Mouse (Mus musculus) CH12.LX (cell line): ENCODE data around the gene Apold1. TPM values are rescaled to one million over a fixed set of nuclear protein-coding genes. Genes with fewer than 3 reads are reported as not detected.

Experiments
- DNase-seq: peaks from one replicate; pipeline ENCODE4 v3.0.0-alpha.2; 2013; ENCODE audit errors: extremely low read depth
- H3K27ac ChIP-seq: 2 replicates; pipeline ENCODE4 v1.5.1; 2012; ENCODE audit warnings: low read depth, mild to moderate bottlenecking, control low read depth, moderate library complexity; ENCODE audit not compliant: insufficient read depth
- H3K27me3 ChIP-seq: replicated peaks from 2 replicates; pipeline ENCODE3; 2012; ENCODE audit warnings: inconsistent platforms
- H3K36me3 ChIP-seq, 2 experiments: replicated peaks in 1 of 2; 2 replicates each; pipeline versions ENCODE3 to v1.6.1; 2012; ENCODE audit warnings: inconsistent platforms in 1 of 2, low read length in 1 of 2, mild to moderate bottlenecking in 1 of 2, mixed read lengths in 1 of 2, moderate library complexity in 1 of 2; ENCODE audit not compliant: control insufficient read depth in 1 of 2, insufficient read depth in 1 of 2
- H3K4me1 ChIP-seq, 2 experiments: 2 replicates each; pipeline ENCODE4 v1.6.1; 2012; ENCODE audit warnings: inconsistent platforms in 1 of 2, moderate library complexity in 1 of 2; ENCODE audit not compliant: insufficient read depth in 2 of 2, control insufficient read depth in 1 of 2
- H3K4me2 ChIP-seq: 2 replicates; pipeline ENCODE4 v1.6.1; 2012; ENCODE audit warnings: low read depth, mild to moderate bottlenecking, control low read depth; ENCODE audit not compliant: poor library complexity, insufficient read depth, severe bottlenecking
- H3K4me3 ChIP-seq, 3 experiments: fragments of 150-350 bp in 1 of 3; sonication (generic) in 1 of 3; replicated peaks in 1 of 3; 2 replicates each; pipeline versions ENCODE3 to v1.5.1; 2011 to 2012; ENCODE audit warnings: low read depth in 2 of 3, low read length in 2 of 3, mild to moderate bottlenecking in 2 of 3, moderate library complexity in 2 of 3, control low read depth in 1 of 3, improper control_type of control experiment in 1 of 3, inconsistent platforms in 1 of 3, mixed read lengths in 1 of 3; ENCODE audit not compliant: poor library complexity in 1 of 3
- H3K79me2 ChIP-seq: replicated peaks from 2 replicates; pipeline ENCODE4 v1.6.1; 2012; ENCODE audit warnings: mild to moderate bottlenecking, moderate library complexity; ENCODE audit not compliant: control insufficient read depth, poor library complexity, insufficient read depth, severe bottlenecking; ENCODE audit errors: extremely low read depth
- H3K9ac ChIP-seq: 2 replicates; pipeline ENCODE4 v1.6.1; 2012; ENCODE audit warnings: low read depth, mild to moderate bottlenecking, control low read depth, moderate library complexity; ENCODE audit not compliant: insufficient read depth
- H3K9me3 ChIP-seq: replicated peaks from 2 replicates; pipeline ENCODE3; 2012; ENCODE audit warnings: low read length, inconsistent platforms, mixed read lengths
- BHLHE40 ChIP-seq: IDR thresholded peaks from 2 replicates; pipeline ENCODE4 v1.6.1; 2011; ENCODE audit warnings: mild to moderate bottlenecking, low read depth, low read length, improper control_type of control experiment
- CHD1 ChIP-seq: IDR thresholded peaks from 2 replicates; pipeline ENCODE4 v1.6.1; 2012; ENCODE audit warnings: low read depth, low read length, improper control_type of control experiment, inconsistent platforms
- E2F4 ChIP-seq: IDR thresholded peaks from 2 replicates; pipeline ENCODE4 v1.6.1; 2011; ENCODE audit warnings: low read depth, low read length, improper control_type of control experiment; ENCODE audit not compliant: insufficient replicate concordance
- ETS1 ChIP-seq: conservative IDR thresholded peaks from 2 replicates; pipeline ENCODE4 v1.6.1; 2012; ENCODE audit warnings: low read depth, mild to moderate bottlenecking, inconsistent platforms, low read length, improper control_type of control experiment, moderate library complexity
- GABPA ChIP-seq: IDR thresholded peaks from 2 replicates; pipeline ENCODE4 v1.6.1; 2012; ENCODE audit warnings: low read depth, low read length, improper control_type of control experiment, inconsistent platforms; ENCODE audit not compliant: insufficient replicate concordance
- IRF4 ChIP-seq: IDR thresholded peaks from 2 replicates; pipeline ENCODE4 v1.6.1; 2014; ENCODE audit warnings: low read depth, mild to moderate bottlenecking, inconsistent platforms, low read length, improper control_type of control experiment
- JUN ChIP-seq: IDR thresholded peaks from 2 replicates; pipeline ENCODE4 v1.6.1; 2011; ENCODE audit warnings: low read depth, mild to moderate bottlenecking, low read length, improper control_type of control experiment, moderate library complexity; ENCODE audit not compliant: insufficient read depth
- JUND ChIP-seq: conservative IDR thresholded peaks from 2 replicates; pipeline ENCODE4 v1.6.1; 2011; ENCODE audit warnings: low read depth, low read length, improper control_type of control experiment
- KAT2A ChIP-seq: IDR thresholded peaks from 2 replicates; pipeline ENCODE4 v1.6.1; 2012; ENCODE audit warnings: low read length, improper control_type of control experiment, inconsistent platforms; ENCODE audit not compliant: insufficient replicate concordance
- MAFK ChIP-seq: IDR thresholded peaks from 2 replicates; pipeline ENCODE4 v1.6.1; 2011; ENCODE audit warnings: low read length, improper control_type of control experiment; ENCODE audit not compliant: insufficient replicate concordance
- MEF2A ChIP-seq: IDR thresholded peaks from 2 replicates; pipeline ENCODE4 v1.6.1; 2014; ENCODE audit warnings: low read depth, mild to moderate bottlenecking, inconsistent platforms, low read length, improper control_type of control experiment, borderline replicate concordance
- MXI1 ChIP-seq: IDR thresholded peaks from 2 replicates; pipeline ENCODE4 v1.6.1; 2011; ENCODE audit warnings: mild to moderate bottlenecking, low read depth, low read length, improper control_type of control experiment
- MYC ChIP-seq: IDR thresholded peaks from 2 replicates; pipeline ENCODE4 v1.6.1; 2011; ENCODE audit warnings: low read depth, mild to moderate bottlenecking, improper control_type of control experiment, low read length
- NRF1 ChIP-seq: IDR thresholded peaks from 2 replicates; pipeline ENCODE4 v1.6.1; 2014; ENCODE audit warnings: low read depth, mild to moderate bottlenecking, inconsistent platforms, low read length, improper control_type of control experiment, moderate library complexity
- POLR2A ChIP-seq: IDR thresholded peaks from 2 replicates; pipeline ENCODE4 v1.6.1; 2011; ENCODE audit warnings: low read depth, mild to moderate bottlenecking, improper control_type of control experiment, low read length
- RAD21 ChIP-seq: IDR thresholded peaks from 2 replicates; pipeline ENCODE4 v1.6.1; 2011; ENCODE audit warnings: low read depth, mild to moderate bottlenecking, low read length, improper control_type of control experiment, moderate library complexity
- SMC3 ChIP-seq: IDR thresholded peaks from 2 replicates; pipeline ENCODE4 v1.6.1; 2011; ENCODE audit warnings: low read depth, low read length, improper control_type of control experiment
- TBP ChIP-seq: conservative IDR thresholded peaks from 2 replicates; pipeline ENCODE4 v1.6.1; 2011; ENCODE audit warnings: low read depth, low read length, improper control_type of control experiment
- TCF12 ChIP-seq: IDR thresholded peaks from 2 replicates; pipeline ENCODE4 v1.6.1; 2014; ENCODE audit warnings: low read depth, mild to moderate bottlenecking, inconsistent platforms, low read length, improper control_type of control experiment
- UBTF ChIP-seq: IDR thresholded peaks from 2 replicates; pipeline ENCODE4 v1.6.1; 2012; ENCODE audit warnings: low read depth, mild to moderate bottlenecking, inconsistent platforms, low read length, improper control_type of control experiment, moderate library complexity
- USF2 ChIP-seq: conservative IDR thresholded peaks from 2 replicates; pipeline ENCODE4 v1.6.1; 2011; ENCODE audit warnings: low read depth, low read length, improper control_type of control experiment
- ZC3H11A ChIP-seq: IDR thresholded peaks from 2 replicates; pipeline ENCODE4 v1.6.1; 2012; ENCODE audit warnings: low read depth, mild to moderate bottlenecking, inconsistent platforms, low read length, improper control_type of control experiment
- ZMIZ1 ChIP-seq: IDR thresholded peaks from 2 replicates; pipeline ENCODE4 v1.6.1; 2012; ENCODE audit warnings: low read depth, mild to moderate bottlenecking, inconsistent platforms, low read length, improper control_type of control experiment
- ZNF384 ChIP-seq: IDR thresholded peaks from 2 replicates; pipeline ENCODE4 v1.6.1; 2012; ENCODE audit warnings: low read depth, low read length, improper control_type of control experiment, inconsistent platforms
- dilution Hi-C: fragments of 300-500 bp; cut with MboI; formaldehyde crosslinking; loops from 2 replicates; pipeline ENCODE4 v1.14.3; 2020; ENCODE audit warnings: low sequenced_read_pairs; ENCODE audit not compliant: extremely low pct_unique_long_range_greater_than_20kb, extremely low pct_ligation_motif_present
- in situ Hi-C: fragments of 300-500 bp; cut with MboI; formaldehyde crosslinking; loops from 3 replicates; pipeline ENCODE4 v1.14.3; 2019; ENCODE audit warnings: low sequenced_read_pairs, low pct_ligation_motif_present, low pct_unique_long_range_greater_than_20kb, mixed read lengths
- polyA plus RNA-seq: library from polyadenylated mRNA; unstranded; fragments of >175 nt; gene quantifications from 2 replicates; pipeline ENCODE4 v1.2.1, GENCODE M21; 2012; ENCODE audit warnings: low read depth; ENCODE audit not compliant: insufficient read length
- total RNA-seq, 2 experiments: library from RNA; depleted of rRNA; stranded (reverse); fragments of 300-350 nt in 1 of 2; fragments of >200 nt in 1 of 2; gene quantifications; 2 replicates each; pipeline ENCODE4 v1.2.3; 2012 to 2014

Gene Apold1
- total and polyA plus RNA-seq, 3 experiments: 1.0 to 3.1 (median 2.7) TPM

DNA sequence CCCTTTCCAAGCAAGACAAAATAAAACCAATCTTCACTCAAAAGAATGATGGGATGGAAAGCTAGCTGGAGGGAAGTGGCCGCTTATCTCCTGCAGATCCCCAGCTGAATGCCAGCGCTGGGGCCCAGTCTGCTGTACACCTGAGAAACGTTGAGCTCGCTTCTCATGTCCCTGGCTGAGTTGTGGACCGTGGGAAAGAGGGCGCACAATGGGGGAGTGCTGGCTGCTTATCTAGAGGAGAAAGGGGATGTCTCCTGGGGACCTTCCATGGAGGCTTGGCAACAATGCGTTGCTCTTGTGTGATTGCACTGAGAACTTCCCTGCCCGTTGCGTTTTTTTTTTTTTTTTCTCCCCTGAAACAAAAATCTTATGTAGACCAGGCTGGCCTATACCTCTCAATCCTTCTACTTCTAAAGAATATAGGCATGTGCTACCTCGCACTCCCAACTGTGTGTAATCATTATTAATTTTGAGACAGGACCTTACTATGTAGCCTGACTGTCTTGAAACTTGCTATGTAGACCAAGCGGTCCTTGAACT is 32.9 kb upstream of the Apold1 start:
- no peak for TF ChIP-seq KAT2A
- TF ChIP-seq ZNF384: no peak
- TF ChIP-seq MEF2A: no peak
- no peak for TF ChIP-seq MYC
- TF ChIP-seq TCF12: no peak
- TF ChIP-seq IRF4: no peak
- TF ChIP-seq MAFK: no peak
- TF ChIP-seq SMC3: no peak
- no peak for TF ChIP-seq ZC3H11A
- TF ChIP-seq BHLHE40: no peak
- TF ChIP-seq TBP: no peak
- H3K4me1 ChIP-seq: peaks cover 6 to 25% of the 10 kb centered on the region in 2 experiments; a peak in 3 of 4 replicates
- H3K79me2 ChIP-seq: peaks cover 48% of the 10 kb centered on the region
- dilution Hi-C loops: no loop called here
- no peak overlapping the region for H3K9ac ChIP-seq
- DNase-seq: no peak
- H3K36me3 ChIP-seq: peaks cover 43 to 74% of the 10 kb centered on the region in 2 experiments
- no peak overlapping the region for H3K4me3 ChIP-seq
- no peak overlapping the region for H3K4me2 ChIP-seq
- H3K27me3 ChIP-seq: no peaks in the 10 kb centered on the region
- H3K9me3 ChIP-seq: no peaks in the 10 kb centered on the region
- in situ Hi-C loops: no loop called here
- H3K27ac ChIP-seq: no peak overlapping the region

- no peak overlapping the region for H3K9ac ChIP-seq
- dilution Hi-C loops (no loop called here), in situ Hi-C loops (no loop called here)
- no peak for TF ChIP-seq TCF12
- no peak for TF ChIP-seq ZMIZ1
- TF ChIP-seq POLR2A: no peak
- no peak for TF ChIP-seq ETS1
- no peak for TF ChIP-seq MXI1
- TF ChIP-seq E2F4: no peak
- TF ChIP-seq CHD1: no peak
- no peak for TF ChIP-seq BHLHE40
- TF ChIP-seq SMC3: no peak
- TF ChIP-seq RAD21: no peak
- TF ChIP-seq JUN: no peak
- no peak for TF ChIP-seq JUND
- no peak for TF ChIP-seq USF2
- no peak for TF ChIP-seq ZNF384
- no peak for TF ChIP-seq IRF4
- TF ChIP-seq NRF1: no peak
- TF ChIP-seq UBTF: no peak
- no peak for TF ChIP-seq GABPA
- no peak for TF ChIP-seq ZC3H11A
- no peak for TF ChIP-seq MEF2A
- no peak overlapping the region for H3K4me2 ChIP-seq
- no peak for DNase-seq
- H3K4me1 ChIP-seq: peaks cover 6 to 21% of the 10 kb centered on the region in 2 experiments; a peak in 3 of 4 replicates
- no peak overlapping the region for H3K4me3 ChIP-seq
- H3K36me3 ChIP-seq: peaks cover 43 to 73% of the 10 kb centered on the region in 2 experiments
- H3K79me2 ChIP-seq: peaks cover 44% of the 10 kb centered on the region
- H3K9me3 ChIP-seq: no peaks in the 10 kb centered on the region
- no peak overlapping the region for H3K27ac ChIP-seq
- H3K27me3 ChIP-seq: no peaks in the 10 kb centered on the region
Observed at GRCm38 (mm10) chr6:134949241-134949640, 32.3 kb upstream of the Apold1 start.
